Mouse (Mus musculus): ENCODE data around the gene Amn1. TPM values are rescaled to one million over a fixed set of nuclear protein-coding genes. Genes with fewer than 3 reads are reported as not detected.

Gene Amn1
- 10 to 100 TPM; 22.4 to 23.1 TPM for polyA plus RNA-seq (2017; shearing (Covaris generic))

DNA sequence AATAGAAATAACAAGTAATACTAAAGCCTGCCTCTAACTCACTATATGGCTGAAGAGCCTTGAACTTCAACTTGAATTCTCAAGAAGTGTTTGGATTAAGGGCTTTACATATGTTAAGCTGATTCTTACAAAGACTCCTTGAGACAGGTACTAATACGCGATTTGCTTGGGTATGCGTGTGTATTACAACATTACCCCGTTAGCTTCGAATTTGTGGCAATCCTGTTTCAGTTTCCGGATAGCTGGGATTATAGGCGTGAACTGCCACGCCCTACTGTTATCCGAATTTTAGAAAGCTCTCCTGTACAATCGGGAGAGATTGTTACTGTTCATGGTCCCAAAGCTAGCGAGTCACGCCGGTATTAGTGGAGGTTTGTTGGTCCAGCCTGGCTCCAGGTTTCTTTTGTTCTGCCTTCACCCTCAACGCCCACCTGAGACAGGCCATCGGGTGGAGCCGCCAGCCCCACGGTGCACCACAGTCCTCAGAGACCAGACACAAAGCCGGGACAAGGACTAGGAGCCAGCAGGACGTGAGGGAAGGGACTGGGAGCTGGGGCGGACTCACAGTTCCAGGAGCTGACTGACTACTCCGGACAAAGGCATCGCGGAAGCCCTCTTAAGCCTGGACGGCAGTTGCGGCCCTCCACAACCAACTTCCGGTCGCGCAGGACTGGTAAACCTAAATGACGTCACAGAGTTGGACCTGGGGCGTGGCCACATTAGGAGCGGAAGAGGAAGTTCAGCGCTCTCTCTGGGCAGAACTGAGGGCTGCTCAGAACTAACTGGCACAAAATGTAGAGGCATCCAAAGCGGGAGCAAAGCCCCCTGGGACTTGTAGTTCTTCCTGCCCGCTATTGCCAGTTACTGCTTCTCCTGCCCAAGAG lies at the start of gene Amn1:
TSS of gene Amn1 (minus strand) at position 672 of the 884 bp plus-strand sequence.

DNA sequence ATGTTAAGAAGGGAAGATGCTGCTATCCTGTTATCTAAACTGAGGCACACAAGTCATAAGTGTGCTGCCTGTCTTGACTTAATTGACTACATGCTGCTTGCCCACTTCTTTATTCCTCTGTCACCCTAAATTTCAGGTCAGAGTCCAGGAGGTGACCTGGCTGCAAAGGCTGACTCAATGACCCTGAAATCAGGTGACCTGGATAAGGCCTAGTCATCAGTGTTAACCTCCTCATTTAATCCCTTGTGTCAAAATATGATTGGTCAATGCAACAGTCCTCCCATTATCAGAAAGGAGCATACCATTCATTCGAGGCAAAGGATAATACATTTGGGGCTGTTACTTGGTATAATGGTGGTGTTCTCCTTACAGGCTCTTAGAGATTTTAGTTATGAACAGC lies 49.0 kb downstream of the Amn1 start, which contains the start of gene Etfbkmt:
TSS of gene Etfbkmt (plus strand) at position 379 of the 400 bp plus-strand sequence.

DNA sequence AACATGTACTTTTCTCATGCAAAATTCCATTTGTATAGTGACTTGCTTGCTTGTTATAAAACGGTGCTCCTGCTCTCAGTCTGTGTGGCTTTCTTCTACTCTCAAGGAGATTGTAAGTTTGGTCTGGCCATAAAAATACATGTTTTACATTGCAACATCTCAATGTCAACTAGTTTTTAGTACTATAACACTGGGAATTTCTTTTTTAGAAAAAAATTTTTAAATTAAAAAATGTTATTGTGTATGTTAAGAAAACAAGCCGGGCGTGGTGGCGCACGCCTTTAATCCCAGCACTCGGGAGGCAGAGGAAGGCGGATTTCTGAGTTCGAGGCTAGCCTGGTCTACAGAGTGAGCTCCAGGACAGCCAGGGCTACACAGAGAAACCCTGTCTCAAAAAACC lies 58.6 kb downstream of the Amn1 start, which contains the start of gene Gm10203:
TSS of gene Gm10203 (plus strand) at position 301 of the 400 bp plus-strand sequence.

Other genes starting within 250 kb of the Amn1 start
- gene Sinhcaf, start 242.2 kb downstream of the Amn1 start, polyA plus RNA-seq (2017; shearing (Covaris generic)): 10 to 100 TPM; 31.8 to 42.2 TPM
- gene Dennd5b, start 87.0 kb downstream of the Amn1 start, polyA plus RNA-seq (2017; shearing (Covaris generic)): 1 to 10 TPM in 1 of 2 experiments, under 1 TPM in 1; 0.99 to 1.1 TPM
- gene Gm10203, start 58.5 kb downstream of the Amn1 start, polyA plus RNA-seq (2017; shearing (Covaris generic)): not detected
- 10 to 100 TPM; 54.7 to 69.6 TPM for gene Etfbkmt, start 48.9 kb downstream of the Amn1 start, polyA plus RNA-seq (2017; shearing (Covaris generic))
- gene Resf1, start 120.7 kb upstream of the Amn1 start, polyA plus RNA-seq (2017; shearing (Covaris generic)): 100 to 1,000 TPM; 222 to 244 TPM
- gene Bicd1, start 220.2 kb upstream of the Amn1 start, polyA plus RNA-seq (2017; shearing (Covaris generic)): 1 to 10 TPM; 1.7 to 3.9 TPM